Mouse (Mus musculus): Measurements from ENCODE around the gene Olfr177. TPM values are rescaled to one million over a fixed set of nuclear protein-coding genes. Genes with fewer than 3 reads are reported as not detected.

Gene Olfr177
- polyA plus RNA-seq (2014; fragmentation: Illumina TruSeq; extraction: RNeasy Lipid Tissue Mini Kit (QIAGEN cat#74804); ENCODE audit: low read depth, low replicate concordance): not detected

GRCm38 (mm10) chr16:58874668-58875067, at the start of gene Olfr177:
TSS of gene Olfr177 (minus strand) at chr16:58874768.

GRCm38 (mm10) chr16:58891963-58892362, 17.4 kb upstream of the Olfr177 start, which contains the start of gene Olfr178:
TSS of gene Olfr178 (minus strand) at chr16:58892063.

GRCm38 (mm10) chr16:58826732-58827319, 47.7 kb downstream of the Olfr177 start, which contains the start of gene Olfr175-ps1:
TSS of gene Olfr175-ps1 (minus strand) at chr16:58826782.

Other genes starting within 250 kb of the Olfr177 start
- gene E330017A01Rik, start 236.0 kb downstream of the Olfr177 start, polyA plus RNA-seq (2014; fragmentation: Illumina TruSeq; extraction: RNeasy Lipid Tissue Mini Kit (QIAGEN cat#74804); ENCODE audit: low read depth, low replicate concordance): not detected
- 32.9 TPM for gene Cpox, start 204.5 kb downstream of the Olfr177 start, polyA plus RNA-seq (2014; fragmentation: Illumina TruSeq; extraction: RNeasy Lipid Tissue Mini Kit (QIAGEN cat#74804); ENCODE audit: low read depth, low replicate concordance)
- not detected for gene Gpr15, start 155.7 kb downstream of the Olfr177 start, polyA plus RNA-seq (2014; fragmentation: Illumina TruSeq; extraction: RNeasy Lipid Tissue Mini Kit (QIAGEN cat#74804); ENCODE audit: low read depth, low replicate concordance)
- gene Cldnd1, start 146.9 kb downstream of the Olfr177 start, polyA plus RNA-seq (2014; fragmentation: Illumina TruSeq; extraction: RNeasy Lipid Tissue Mini Kit (QIAGEN cat#74804); ENCODE audit: low read depth, low replicate concordance): 106 TPM
- not detected for gene Olfr172, start 111.6 kb downstream of the Olfr177 start, polyA plus RNA-seq (2014; fragmentation: Illumina TruSeq; extraction: RNeasy Lipid Tissue Mini Kit (QIAGEN cat#74804); ENCODE audit: low read depth, low replicate concordance)
- not detected for gene Olfr173, start 74.5 kb downstream of the Olfr177 start, polyA plus RNA-seq (2014; fragmentation: Illumina TruSeq; extraction: RNeasy Lipid Tissue Mini Kit (QIAGEN cat#74804); ENCODE audit: low read depth, low replicate concordance)
- not detected for gene Olfr175-ps1, start 48.0 kb downstream of the Olfr177 start, polyA plus RNA-seq (2014; fragmentation: Illumina TruSeq; extraction: RNeasy Lipid Tissue Mini Kit (QIAGEN cat#74804); ENCODE audit: low read depth, low replicate concordance)
- gene Olfr178, start 17.3 kb upstream of the Olfr177 start, polyA plus RNA-seq (2014; fragmentation: Illumina TruSeq; extraction: RNeasy Lipid Tissue Mini Kit (QIAGEN cat#74804); ENCODE audit: low read depth, low replicate concordance): not detected
- gene Olfr181, start 54.0 kb upstream of the Olfr177 start, polyA plus RNA-seq (2014; fragmentation: Illumina TruSeq; extraction: RNeasy Lipid Tissue Mini Kit (QIAGEN cat#74804); ENCODE audit: low read depth, low replicate concordance): not detected
- not detected for gene Olfr180, start 54.6 kb upstream of the Olfr177 start, polyA plus RNA-seq (2014; fragmentation: Illumina TruSeq; extraction: RNeasy Lipid Tissue Mini Kit (QIAGEN cat#74804); ENCODE audit: low read depth, low replicate concordance)
- not detected for gene Olfr183, start 120.6 kb upstream of the Olfr177 start, polyA plus RNA-seq (2014; fragmentation: Illumina TruSeq; extraction: RNeasy Lipid Tissue Mini Kit (QIAGEN cat#74804); ENCODE audit: low read depth, low replicate concordance)
- gene Olfr186, start 155.5 kb upstream of the Olfr177 start, polyA plus RNA-seq (2014; fragmentation: Illumina TruSeq; extraction: RNeasy Lipid Tissue Mini Kit (QIAGEN cat#74804); ENCODE audit: low read depth, low replicate concordance): not detected
- gene Olfr187, start 165.0 kb upstream of the Olfr177 start, polyA plus RNA-seq (2014; fragmentation: Illumina TruSeq; extraction: RNeasy Lipid Tissue Mini Kit (QIAGEN cat#74804); ENCODE audit: low read depth, low replicate concordance): not detected
- not detected for gene Olfr190, start 203.2 kb upstream of the Olfr177 start, polyA plus RNA-seq (2014; fragmentation: Illumina TruSeq; extraction: RNeasy Lipid Tissue Mini Kit (QIAGEN cat#74804); ENCODE audit: low read depth, low replicate concordance)
- gene Olfr191, start 215.1 kb upstream of the Olfr177 start, polyA plus RNA-seq (2014; fragmentation: Illumina TruSeq; extraction: RNeasy Lipid Tissue Mini Kit (QIAGEN cat#74804); ENCODE audit: low read depth, low replicate concordance): not detected
- not detected for gene Olfr193, start 237.1 kb upstream of the Olfr177 start, polyA plus RNA-seq (2014; fragmentation: Illumina TruSeq; extraction: RNeasy Lipid Tissue Mini Kit (QIAGEN cat#74804); ENCODE audit: low read depth, low replicate concordance)
- gene Olfr194, start 246.3 kb upstream of the Olfr177 start, polyA plus RNA-seq (2014; fragmentation: Illumina TruSeq; extraction: RNeasy Lipid Tissue Mini Kit (QIAGEN cat#74804); ENCODE audit: low read depth, low replicate concordance): not detected

Data from adrenal gland, adult 10 weeks (tissue).